Mouse (Mus musculus) hindbrain, embryonic 16.5 days (tissue): ENCODE data around the gene Gm3415. TPM values are rescaled to one million over a fixed set of nuclear protein-coding genes. Genes with fewer than 3 reads are reported as not detected.
"Not testable (repeated sequence)": the region's sequence is repeated elsewhere in the genome, so short reads cannot be mapped to it uniquely, and the experiment has no call there.

Experiments used
- ATAC-seq: fragments of 200-750 bp; cut with Nextera tagmentation; 2 replicates; pipeline ENCODE4 v1.8.0; 2017; ENCODE audit warnings: moderate TSS enrichment, moderate library complexity
- H3K27ac ChIP-seq: fragments of 300-500 bp; sonication (generic); 2 replicates; pipeline ENCODE4 v1.5.1; 2014; ENCODE audit warnings: low read depth, mild to moderate bottlenecking, control low read depth, low read length, moderate library complexity
- H3K27me3 ChIP-seq: fragments of 300-500 bp; sonication (generic); replicated peaks from 2 replicates; pipeline ENCODE4 v1.6.1; 2014; ENCODE audit warnings: low read length; ENCODE audit not compliant: control insufficient read depth, insufficient read depth
- H3K36me3 ChIP-seq: fragments of 300-500 bp; sonication (generic); 2 replicates; pipeline ENCODE4 v1.6.1; 2014; ENCODE audit warnings: mild to moderate bottlenecking, low read length, moderate library complexity, mixed read lengths; ENCODE audit not compliant: control insufficient read depth, insufficient read depth
- H3K4me1 ChIP-seq: fragments of 300-500 bp; sonication (generic); 2 replicates; pipeline ENCODE4 v1.6.1; 2014; ENCODE audit warnings: low read depth, low read length; ENCODE audit not compliant: control insufficient read depth, insufficient read depth
- H3K4me2 ChIP-seq: fragments of 300-500 bp; sonication (generic); 2 replicates; pipeline ENCODE4 v1.6.1; 2014; ENCODE audit warnings: mild to moderate bottlenecking, low read length, control low read depth, moderate library complexity
- H3K4me3 ChIP-seq: fragments of 300-500 bp; sonication (generic); 2 replicates; pipeline ENCODE4 v1.5.1; 2014; ENCODE audit warnings: mild to moderate bottlenecking, low read length, control low read depth, moderate library complexity
- H3K9ac ChIP-seq: fragments of 300-500 bp; sonication (generic); 2 replicates; pipeline ENCODE4 v1.6.1; 2014; ENCODE audit warnings: low read depth, mild to moderate bottlenecking, control low read depth, low read length, moderate library complexity
- H3K9me3 ChIP-seq: fragments of 300-500 bp; sonication (generic); 2 replicates; pipeline ENCODE4 v1.6.1; 2014; ENCODE audit warnings: mild to moderate bottlenecking, low read length, moderate library complexity; ENCODE audit not compliant: control insufficient read depth
- WGBS: fragments of 180-500 bp; shearing (Covaris S2); extraction: QIAGEN DNeasy Blood & Tissue Kit; methylation state at CpG from one replicate; pipeline ENCODE4 v1.1.7; 2014; 5-methylcytosine and 5-hydroxymethylcytosine counted together
- polyA plus RNA-seq: library from polyadenylated mRNA; unstranded; fragments of >200 nt; fragmentation: Nextera tagmentation; extraction: Ambion mirVana; gene quantifications from 2 replicates; pipeline ENCODE4 v1.2.1, GENCODE M21; 2015

Gene Gm3415
- polyA plus RNA-seq, 1 experiment from 2014 or later, result not detected

DNA sequence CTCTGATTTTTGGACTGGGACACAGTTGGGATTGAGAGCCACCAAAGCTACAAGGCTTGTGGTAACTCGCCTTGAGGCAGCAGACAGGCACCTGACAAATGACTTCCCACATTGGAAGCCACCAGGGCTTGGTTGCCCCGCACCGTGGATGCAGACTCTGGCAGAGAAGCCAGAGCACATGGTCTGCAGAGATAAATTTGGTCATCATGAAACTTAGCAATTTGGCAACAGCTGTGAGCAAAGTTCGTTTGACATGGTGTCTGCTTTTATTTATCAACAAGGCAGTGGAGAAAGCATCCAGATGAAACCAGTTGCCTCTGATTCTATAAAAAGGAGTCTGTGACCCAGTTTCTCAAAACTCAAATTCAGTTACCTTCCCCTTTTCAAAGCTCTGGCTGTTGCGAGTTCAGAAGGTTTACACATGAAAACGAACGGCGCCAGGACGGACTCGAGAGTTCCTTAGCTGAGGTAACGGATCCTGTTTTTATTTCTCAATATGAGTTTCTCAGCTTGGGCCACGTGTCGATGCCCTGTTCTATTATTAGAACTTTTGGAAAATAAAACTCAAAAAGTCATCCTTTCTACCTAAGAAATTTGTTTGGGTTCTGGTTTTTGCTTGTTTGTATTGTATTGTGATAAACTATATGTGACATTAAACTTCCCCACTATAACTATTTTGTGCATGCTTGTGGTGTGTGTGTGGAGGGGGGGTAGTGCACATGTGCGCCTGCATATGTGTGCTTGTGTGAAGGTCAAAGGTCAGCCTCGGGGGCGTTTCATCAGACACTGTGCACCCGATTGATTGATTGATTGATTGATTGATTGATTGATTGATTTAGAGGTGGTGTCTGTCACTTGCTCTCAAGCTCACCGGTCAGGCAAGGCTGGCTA is 40.9 kb downstream of the Gm3415 start:
- WGBS, result 75% methylated on average over 18 of the region's 18 CpGs
- Histone ChIP-seq H3K9ac (no peak overlapping the region), H3K4me2 (no peak overlapping the region), H3K36me3 (no peaks in the 10 kb centered on the region), H3K4me1 (no peaks in the 10 kb centered on the region), H3K27me3 (no peaks in the 10 kb centered on the region; the same call in 1 of the 2 replicates), H3K4me3 (no peak overlapping the region), H3K9me3 (peaks cover 6% of the 10 kb centered on the region), H3K27ac (no peak overlapping the region)
- no peak for ATAC-seq

DNA sequence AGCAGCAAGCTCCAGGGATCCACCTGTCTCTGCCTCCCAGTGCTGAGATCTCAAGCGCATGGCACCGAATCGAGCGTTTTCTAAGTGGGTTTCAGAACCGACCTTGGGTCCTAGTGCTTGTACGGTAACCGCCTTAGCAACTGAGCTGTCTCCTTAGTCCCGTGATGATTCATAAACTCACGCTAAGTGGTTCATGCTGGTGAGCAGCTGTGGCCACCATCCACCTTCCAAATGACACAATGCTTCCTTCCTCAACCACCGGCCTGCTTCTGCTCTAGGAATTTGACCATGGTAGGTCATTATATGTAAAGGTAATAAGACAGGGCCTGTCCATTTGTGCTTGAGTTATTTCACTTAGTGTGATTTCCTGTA is 41.6 kb downstream of the Gm3415 start:
- Histone ChIP-seq H3K9me3 (peaks cover 6% of the 10 kb centered on the region), H3K36me3 (no peaks in the 10 kb centered on the region), H3K27ac (no peak overlapping the region), H3K4me2 (no peak overlapping the region), H3K4me3 (no peak overlapping the region), H3K27me3 (no peaks in the 10 kb centered on the region; the same call in 1 of the 2 replicates), H3K4me1 (no peaks in the 10 kb centered on the region), H3K9ac (no peak overlapping the region)
- 89% methylated on average over 10 of the region's 10 CpGs for WGBS
- no peak for ATAC-seq

GRCm38 (mm10) chr5:146598215-146599119 is 42.5 kb downstream of the Gm3415 start:
- ATAC-seq, result peak; percentile 30; the same call in 1 of the 2 replicates
- H3K4me2 ChIP-seq, result no peak overlapping the region
- no peak overlapping the region for H3K27ac ChIP-seq
- no peaks in the 10 kb centered on the region for H3K4me1 ChIP-seq
- 80% methylated on average over 27 of the region's 27 CpGs for WGBS
- H3K27me3 ChIP-seq, result no peaks in the 10 kb centered on the region
- no peaks in the 10 kb centered on the region for H3K36me3 ChIP-seq
- no peak overlapping the region for H3K4me3 ChIP-seq
- peaks cover 6% of the 10 kb centered on the region for H3K9me3 ChIP-seq
- H3K9ac ChIP-seq, result no peak overlapping the region

GRCm38 (mm10) chr5:146599216-146599615 is 43.3 kb downstream of the Gm3415 start:
- H3K9ac ChIP-seq, H3K4me2 ChIP-seq, H3K27me3 ChIP-seq, H3K27ac ChIP-seq, H3K4me1 ChIP-seq, H3K4me3 ChIP-seq, H3K36me3 ChIP-seq, ATAC-seq, H3K9me3 ChIP-seq: not testable (repeated sequence)
- WGBS, result 86% methylated on average over 7 of the region's 7 CpGs

DNA sequence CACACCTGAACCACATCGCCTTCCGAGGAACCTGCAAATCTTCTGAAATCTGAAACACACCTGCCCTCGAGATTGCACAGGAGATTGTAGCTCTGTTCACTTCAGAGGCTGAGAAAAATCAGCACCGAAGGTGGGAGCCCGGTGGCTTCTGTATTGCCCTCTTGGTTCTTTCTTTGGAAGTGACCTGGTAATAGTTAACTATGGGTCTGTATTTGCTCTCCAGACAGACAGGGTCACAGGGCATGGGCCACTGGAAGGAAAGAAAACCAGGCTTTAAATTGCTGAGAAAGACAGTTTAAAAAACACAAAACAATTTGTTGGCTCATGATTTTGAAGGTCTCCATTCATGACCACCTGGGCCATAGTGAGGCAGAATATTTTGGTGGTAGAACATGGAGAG is 44.0 kb downstream of the Gm3415 start:
- WGBS, result 79% methylated on average over 5 of the region's 5 CpGs
- Histone ChIP-seq H3K9me3 (no peaks in the 10 kb centered on the region), H3K4me3 (no peak overlapping the region), H3K4me1 (no peaks in the 10 kb centered on the region), H3K27ac (no peak overlapping the region), H3K27me3 (no peaks in the 10 kb centered on the region), H3K36me3 (no peaks in the 10 kb centered on the region), H3K9ac (no peak overlapping the region), H3K4me2 (no peak overlapping the region)
- ATAC-seq, result no peak

- 82% methylated on average over 5 of the region's 5 CpGs for WGBS
- H3K4me1 ChIP-seq, result no peaks in the 10 kb centered on the region
These were observed 50.3 kb downstream of the Gm3415 start for GRCm38 (mm10) chr5:146606221-146606620.

DNA sequence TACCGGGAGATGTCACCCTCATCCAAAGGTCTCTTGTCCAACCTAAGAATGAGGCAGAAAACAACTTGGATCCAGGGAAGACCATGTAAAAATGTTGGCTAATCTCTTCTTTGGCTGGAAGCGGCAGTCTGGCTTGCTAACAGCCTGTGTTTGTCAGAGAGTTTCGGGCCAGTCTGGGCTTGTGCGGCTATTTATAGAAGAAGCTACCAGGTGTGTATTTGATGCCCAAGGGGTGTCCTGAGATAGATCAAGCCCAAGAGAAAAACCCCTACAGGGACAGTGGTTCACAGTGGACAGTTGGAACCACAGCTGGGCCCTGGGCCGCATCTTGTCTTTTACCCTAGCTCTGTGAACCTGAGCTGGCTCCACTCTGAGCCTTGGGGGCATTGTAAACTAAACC is 51.0 kb downstream of the Gm3415 start:
- no peaks in the 10 kb centered on the region for H3K27me3 ChIP-seq
- H3K4me2 ChIP-seq, result no peak overlapping the region
- no peak for ATAC-seq
- H3K9me3 ChIP-seq, result no peaks in the 10 kb centered on the region
- no peak overlapping the region for H3K4me3 ChIP-seq
- no peaks in the 10 kb centered on the region for H3K36me3 ChIP-seq
- H3K4me1 ChIP-seq, result no peaks in the 10 kb centered on the region
- no peak overlapping the region for H3K27ac ChIP-seq
- no peak overlapping the region for H3K9ac ChIP-seq
- 96% methylated on average over 5 of the region's 5 CpGs for WGBS

More at GRCm38 (mm10) chr5:146606221-146606620, 50.3 kb downstream of the Gm3415 start:
- Histone ChIP-seq H3K36me3 (no peaks in the 10 kb centered on the region), H3K27me3 (no peaks in the 10 kb centered on the region), H3K4me3 (no peak overlapping the region), H3K27ac (no peak overlapping the region), H3K4me2 (no peak overlapping the region), H3K9ac (no peak overlapping the region), H3K9me3 (no peaks in the 10 kb centered on the region)
- no peak for ATAC-seq

GRCm38 (mm10) chr5:146607816-146608215 is 51.9 kb downstream of the Gm3415 start:
- WGBS, result 77% methylated on average over 5 of the region's 5 CpGs
- no peaks in the 10 kb centered on the region for H3K36me3 ChIP-seq
- H3K4me2 ChIP-seq, result no peak overlapping the region
- no peak overlapping the region for H3K9ac ChIP-seq
- no peaks in the 10 kb centered on the region for H3K4me1 ChIP-seq
- H3K27ac ChIP-seq, result no peak overlapping the region
- ATAC-seq, result no peak
- no peak overlapping the region for H3K4me3 ChIP-seq
- no peaks in the 10 kb centered on the region for H3K27me3 ChIP-seq
- no peaks in the 10 kb centered on the region for H3K9me3 ChIP-seq
